Mouse (Mus musculus) E14TG2a.4 (cell line): ENCODE data around the gene Pold2.

Experiments used
- CTCF ChIP-seq: conservative IDR thresholded peaks from 2 replicates; pipeline ENCODE4 v1.5.1; 2014; ENCODE audit warnings: low read length
- POU5F1 ChIP-seq: IDR thresholded peaks from 2 replicates; pipeline ENCODE4 v1.6.1; 2014; ENCODE audit warnings: low read length, borderline replicate concordance

DNA sequence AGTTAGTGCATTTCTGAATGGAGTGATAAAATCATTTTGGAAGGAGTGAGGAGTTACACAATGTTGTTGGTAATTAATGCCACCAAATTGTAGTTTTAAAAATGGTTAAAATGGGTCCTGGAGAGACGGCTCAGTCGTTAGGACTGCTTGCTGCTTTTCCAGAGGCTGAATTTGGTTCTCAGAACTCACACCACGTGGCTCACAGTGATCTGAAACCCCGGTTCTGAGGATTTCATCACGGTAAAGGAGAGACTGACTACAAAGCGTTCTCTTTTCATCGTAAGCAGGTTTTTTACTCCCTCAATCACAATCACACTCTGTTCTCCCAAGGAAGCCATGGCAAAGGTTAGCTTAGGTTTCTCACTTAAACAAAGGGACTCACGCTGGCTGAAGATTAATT, 46.6 kb upstream of the Pold2 start:
- TF ChIP-seq CTCF (no peak), POU5F1 (no peak)
